Mouse (Mus musculus): Measurements from ENCODE around the gene Cdk1. TPM values are rescaled to one million over a fixed set of nuclear protein-coding genes. Genes with fewer than 3 reads are reported as not detected.

Gene Cdk1
- 60.5 and 94.2 TPM in 2 replicates for polyA plus RNA-seq (2014; fragmentation: Nextera tagmentation; extraction: Ambion mirVana)

DNA sequence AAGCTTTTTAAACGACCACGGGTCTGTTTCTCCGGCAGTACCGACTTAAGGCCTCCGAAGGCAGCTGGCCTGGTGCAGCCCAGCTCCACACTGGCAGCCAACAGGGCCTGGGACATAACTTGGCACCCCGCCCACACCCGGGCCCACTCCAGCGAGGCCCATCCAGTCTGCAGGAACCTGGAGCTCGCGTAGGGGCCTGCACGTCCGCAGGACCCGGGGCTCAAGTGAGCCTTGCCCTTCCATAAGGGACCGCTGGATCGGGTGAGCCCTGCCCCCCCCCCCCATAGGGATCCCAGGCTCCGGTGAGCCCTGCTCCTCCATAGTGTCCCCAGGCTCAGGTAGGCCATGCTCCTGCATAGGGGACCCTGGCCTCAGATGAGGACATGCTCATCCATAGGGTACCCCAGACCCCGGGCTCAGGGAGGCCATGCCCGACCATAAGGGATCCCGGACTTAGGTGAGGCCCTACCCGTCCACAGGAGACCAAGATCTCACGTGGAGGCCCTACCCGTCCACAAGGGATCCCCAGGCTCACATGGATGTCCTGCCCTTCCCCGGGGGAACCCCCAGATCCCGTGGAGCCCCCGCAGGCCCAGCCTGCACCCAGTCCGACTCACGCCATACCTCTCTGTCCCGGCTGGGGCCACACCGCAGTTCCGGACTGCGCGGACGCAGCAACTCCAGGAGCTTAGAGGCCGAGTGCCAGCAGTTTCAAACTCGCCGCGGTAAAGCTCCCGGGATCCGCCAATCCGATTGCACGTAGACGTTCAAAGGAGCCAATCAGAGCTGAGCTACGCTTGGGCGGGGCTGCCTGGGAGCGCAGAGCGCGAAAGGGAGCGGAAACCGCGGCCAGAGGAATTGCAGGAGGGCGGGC lies at the start of gene Cdk1:
Gene Cdk1, minus strand, starts transcription at position 727 of the 874 bp plus-strand sequence.
- H3K36me3 ChIP-seq (ENCODE audit: control insufficient read depth, insufficient read depth, low read length) = 0 out of 2 replicates have a peak, but pooled peaks cover 5% of the 10 kb centered on the region
- no peaks in the 10 kb centered on the region for H3K9me3 ChIP-seq (ENCODE audit: control insufficient read depth, low read length)
- DNase-seq = peak; percentile 97
- H3K4me2 ChIP-seq (ENCODE audit: low read length) = peak within 1 kb of the TSS; percentile 96
- H3K4me1 ChIP-seq (ENCODE audit: control insufficient read depth, insufficient read depth, low read length) = peaks cover 11% of the 10 kb centered on the region; the same call in 1 of the 2 replicates
- H3K9ac ChIP-seq (replicated peaks; ENCODE audit: low read length) = peak within 1 kb of the TSS; percentile 52
- H3K27me3 ChIP-seq (ENCODE audit: control insufficient read depth, insufficient read depth, low read length) = no peaks in the 10 kb centered on the region
- peak within 1 kb of the TSS; percentile 37; the same call in 1 of the 2 replicates for H3K27ac ChIP-seq (replicated peaks; ENCODE audit: low read depth, low read length)
- H3K4me3 ChIP-seq (replicated peaks; ENCODE audit: low read depth, low read length) = peak within 1 kb of the TSS; percentile 54
- ATAC-seq (ENCODE audit: low FRiP score, low TSS enrichment) = peak; percentile 97
- WGBS = under 1% methylated on average over 51 of the region's 51 CpGs

DNA sequence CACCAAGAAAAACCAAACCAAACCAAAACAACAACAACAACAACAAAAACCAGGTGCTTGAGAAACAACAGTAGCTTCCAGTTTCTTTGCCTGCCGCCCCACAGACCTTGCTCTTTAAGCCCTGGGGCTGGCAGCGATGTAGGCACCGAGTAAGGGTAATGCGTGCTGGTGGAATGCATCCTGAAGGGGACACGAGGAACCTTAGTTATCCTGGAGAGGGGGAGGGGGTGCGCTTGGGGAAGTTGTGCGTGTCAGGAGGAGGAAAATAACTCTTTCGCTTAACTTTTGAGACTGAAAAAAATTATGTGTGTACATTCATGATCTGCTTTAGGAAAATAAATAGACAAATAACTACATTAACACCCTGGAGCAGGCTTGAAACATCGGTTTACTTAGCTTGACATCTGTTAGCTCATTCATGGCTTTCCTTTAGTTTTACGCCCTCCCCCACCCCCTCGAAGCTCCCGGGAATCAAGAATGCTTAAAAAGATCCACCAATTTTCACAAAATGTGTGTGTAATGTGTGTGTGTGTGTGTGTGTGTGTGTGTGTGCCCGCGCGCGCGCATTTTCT lies 47.2 kb upstream of the Cdk1 start:
- H3K9me3 ChIP-seq (ENCODE audit: control insufficient read depth, low read length) = no peaks in the 10 kb centered on the region
- peak overlapping the region; percentile 62 for H3K4me3 ChIP-seq (replicated peaks; ENCODE audit: low read depth, low read length)
- ATAC-seq (ENCODE audit: low FRiP score, low TSS enrichment) = no peak
- peak overlapping the region; percentile 100 for H3K4me2 ChIP-seq (ENCODE audit: low read length)
- H3K4me1 ChIP-seq (ENCODE audit: control insufficient read depth, insufficient read depth, low read length) = peaks cover 15% of the 10 kb centered on the region
- H3K27me3 ChIP-seq (ENCODE audit: control insufficient read depth, insufficient read depth, low read length) = peaks cover 28% of the 10 kb centered on the region
- H3K36me3 ChIP-seq (ENCODE audit: control insufficient read depth, insufficient read depth, low read length) = no peaks in the 10 kb centered on the region
- DNase-seq = peak; percentile 65
- WGBS = 6% methylated on average over 17 of the region's 17 CpGs
- H3K27ac ChIP-seq (replicated peaks; ENCODE audit: low read depth, low read length) = no peak overlapping the region
- H3K9ac ChIP-seq (replicated peaks; ENCODE audit: low read length) = no peak overlapping the region

DNA sequence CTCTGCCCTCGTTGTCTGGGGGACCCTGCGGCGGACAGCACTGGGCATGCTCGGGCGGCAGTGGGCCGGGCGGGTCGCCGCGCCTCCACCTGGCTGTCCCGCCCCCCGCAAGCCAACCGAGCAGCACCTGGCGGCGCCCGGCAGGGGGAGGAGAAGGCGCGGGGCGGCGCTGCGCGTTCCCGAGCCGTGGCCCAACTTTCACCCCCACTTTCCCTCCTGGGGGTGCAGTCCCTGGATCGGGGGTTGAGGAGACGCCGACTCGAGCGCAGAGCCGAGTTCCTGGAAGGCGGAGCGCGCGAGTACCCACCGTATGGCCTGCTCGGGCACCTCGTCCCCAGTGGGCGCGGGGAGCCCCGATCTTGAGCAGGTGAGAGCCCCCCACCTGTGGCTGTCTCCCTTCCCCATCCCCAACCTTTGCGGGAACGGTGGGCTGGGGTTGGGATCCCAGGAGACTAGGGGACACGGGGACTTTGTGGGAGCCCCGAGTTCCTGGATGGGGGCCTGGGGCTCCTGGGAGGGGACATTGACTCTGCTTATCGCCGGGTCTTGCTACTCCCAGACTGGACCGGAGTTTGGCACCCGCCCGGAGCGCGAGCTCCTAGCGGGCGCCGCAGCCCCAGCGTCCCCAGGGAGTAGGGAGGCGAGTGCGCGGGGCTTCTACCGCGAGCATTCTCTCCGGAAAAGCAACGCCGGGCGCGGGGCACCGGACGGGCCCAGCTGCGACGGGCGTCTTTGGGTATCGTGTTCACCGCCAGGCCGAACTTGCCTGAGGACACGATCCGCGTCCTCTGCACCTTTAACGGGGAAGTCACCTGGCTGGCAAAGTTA lies 46.2 kb upstream of the Cdk1 start, which contains the start of gene Ank3:
Gene Ank3, plus strand, starts transcription at position 11 of the 828 bp plus-strand sequence.
- H3K9ac ChIP-seq (replicated peaks; ENCODE audit: low read length) = peak within 1 kb of the TSS; percentile 55
- H3K9me3 ChIP-seq (ENCODE audit: control insufficient read depth, low read length) = no peaks in the 10 kb centered on the region
- DNase-seq (peak; percentile 71), ATAC-seq (ENCODE audit: low FRiP score, low TSS enrichment) (peak; percentile 34; the same call in 1 of the 2 replicates)
- H3K4me1 ChIP-seq (ENCODE audit: control insufficient read depth, insufficient read depth, low read length) = peaks cover 15% of the 10 kb centered on the region
- under 1% methylated on average over 73 of the region's 77 CpGs for WGBS
- H3K27me3 ChIP-seq (ENCODE audit: control insufficient read depth, insufficient read depth, low read length) = peaks cover 28% of the 10 kb centered on the region
- H3K36me3 ChIP-seq (ENCODE audit: control insufficient read depth, insufficient read depth, low read length) = no peaks in the 10 kb centered on the region
- H3K4me3 ChIP-seq (replicated peaks; ENCODE audit: low read depth, low read length) = peak within 1 kb of the TSS; percentile 62
- H3K4me2 ChIP-seq (ENCODE audit: low read length) = peak within 1 kb of the TSS; percentile 100
- no peak within 1 kb of the TSS for H3K27ac ChIP-seq (replicated peaks; ENCODE audit: low read depth, low read length)

DNA sequence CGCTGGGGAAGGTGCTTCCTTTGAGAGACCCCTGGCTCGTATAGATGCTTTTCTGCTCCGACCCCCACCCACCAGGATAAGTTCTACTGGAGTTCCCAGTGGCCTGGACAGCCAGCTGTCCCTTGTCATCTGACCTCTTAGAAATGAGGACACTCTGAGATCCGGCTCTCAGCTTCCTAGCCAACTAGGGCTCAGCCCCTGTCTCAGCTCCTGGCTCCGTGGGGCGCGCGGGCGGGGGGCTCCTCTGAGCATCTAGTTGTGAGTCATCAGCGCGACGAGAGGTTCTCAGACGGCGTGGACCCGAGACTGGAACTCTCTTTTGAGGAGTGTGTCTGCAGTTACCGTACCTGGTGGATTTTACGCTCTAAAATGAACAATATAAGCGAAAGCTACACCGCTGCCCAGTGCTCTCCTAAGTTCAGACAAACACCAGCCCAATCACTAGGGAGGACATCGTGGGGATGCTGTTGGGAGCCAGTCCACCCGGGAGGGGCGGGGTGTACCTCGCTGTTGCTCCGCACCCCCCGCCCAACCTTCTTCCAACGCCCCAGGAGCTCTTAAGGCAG lies 45.5 kb upstream of the Cdk1 start:
- H3K36me3 ChIP-seq (ENCODE audit: control insufficient read depth, insufficient read depth, low read length) = no peaks in the 10 kb centered on the region
- WGBS = under 1% methylated on average over 26 of the region's 26 CpGs
- H3K4me1 ChIP-seq (ENCODE audit: control insufficient read depth, insufficient read depth, low read length) = peaks cover 15% of the 10 kb centered on the region
- peak overlapping the region; percentile 62 for H3K4me3 ChIP-seq (replicated peaks; ENCODE audit: low read depth, low read length)
- no peaks in the 10 kb centered on the region for H3K9me3 ChIP-seq (ENCODE audit: control insufficient read depth, low read length)
- no peak overlapping the region for H3K27ac ChIP-seq (replicated peaks; ENCODE audit: low read depth, low read length)
- peak overlapping the region; percentile 100 for H3K4me2 ChIP-seq (ENCODE audit: low read length)
- H3K27me3 ChIP-seq (ENCODE audit: control insufficient read depth, insufficient read depth, low read length) = peaks cover 28% of the 10 kb centered on the region
- DNase-seq (peak; percentile 50), ATAC-seq (ENCODE audit: low FRiP score, low TSS enrichment) (peak; percentile 24; the same call in 1 of the 2 replicates)
- peak overlapping the region; percentile 55 for H3K9ac ChIP-seq (replicated peaks; ENCODE audit: low read length)

DNA sequence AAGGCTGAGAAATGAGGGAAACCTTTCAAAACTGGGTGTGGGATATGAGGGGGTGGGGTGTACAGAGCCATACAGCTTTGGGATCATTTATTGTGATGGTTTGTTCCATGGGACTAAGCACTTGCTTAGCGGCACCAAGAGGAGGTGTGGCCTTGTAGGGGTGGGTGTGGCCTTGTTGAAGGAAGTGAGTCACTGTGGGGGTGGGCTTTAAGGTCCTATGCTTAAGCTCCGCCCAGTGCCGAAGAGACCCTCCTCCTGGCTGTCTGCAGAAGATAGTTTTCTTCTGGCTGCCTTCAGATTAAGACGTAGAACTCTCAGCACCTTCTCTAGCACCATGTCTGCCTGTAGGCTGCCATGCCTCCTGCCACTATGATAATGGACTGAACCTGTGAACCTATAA lies 36.8 kb upstream of the Cdk1 start:
- Histone ChIP-seq H3K27ac (replicated peaks; ENCODE audit: low read depth, low read length) (no peak overlapping the region), H3K4me1 (ENCODE audit: control insufficient read depth, insufficient read depth, low read length) (no peaks in the 10 kb centered on the region), H3K4me3 (replicated peaks; ENCODE audit: low read depth, low read length) (no peak overlapping the region), H3K4me2 (ENCODE audit: low read length) (no peak overlapping the region), H3K9ac (replicated peaks; ENCODE audit: low read length) (no peak overlapping the region), H3K9me3 (ENCODE audit: control insufficient read depth, low read length) (no peaks in the 10 kb centered on the region), H3K27me3 (ENCODE audit: control insufficient read depth, insufficient read depth, low read length) (no peaks in the 10 kb centered on the region), H3K36me3 (ENCODE audit: control insufficient read depth, insufficient read depth, low read length) (no peaks in the 10 kb centered on the region)
- 87% methylated on average over 4 of the region's 4 CpGs for WGBS
- ATAC-seq (ENCODE audit: low FRiP score, low TSS enrichment) = no peak
- no peak for DNase-seq

DNA sequence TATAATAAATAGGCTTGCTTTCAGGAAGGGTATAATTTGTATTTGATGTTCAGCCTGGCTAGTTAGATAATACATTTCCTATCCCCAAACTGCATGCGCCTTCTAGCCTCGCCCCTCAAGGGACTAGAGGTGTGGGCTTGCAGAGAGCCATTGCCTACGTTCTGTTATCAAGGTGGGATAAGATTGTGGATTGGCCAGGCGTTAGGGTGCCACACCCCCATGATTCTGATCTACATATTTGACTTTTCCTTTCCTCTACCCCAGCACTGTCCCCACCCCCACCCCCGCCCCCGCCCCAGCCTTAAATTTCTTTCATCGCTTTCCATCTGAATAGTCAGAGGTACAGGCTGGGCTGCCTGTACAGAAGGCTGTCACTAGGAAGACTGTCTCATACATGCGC lies 34.0 kb upstream of the Cdk1 start:
- no peak overlapping the region for H3K4me3 ChIP-seq (replicated peaks; ENCODE audit: low read depth, low read length)
- no peak overlapping the region for H3K4me2 ChIP-seq (ENCODE audit: low read length)
- DNase-seq = no peak
- ATAC-seq (ENCODE audit: low FRiP score, low TSS enrichment) = no peak
- no peaks in the 10 kb centered on the region for H3K27me3 ChIP-seq (ENCODE audit: control insufficient read depth, insufficient read depth, low read length)
- no peaks in the 10 kb centered on the region for H3K36me3 ChIP-seq (ENCODE audit: control insufficient read depth, insufficient read depth, low read length)
- H3K4me1 ChIP-seq (ENCODE audit: control insufficient read depth, insufficient read depth, low read length) = no peaks in the 10 kb centered on the region
- no peak overlapping the region for H3K9ac ChIP-seq (replicated peaks; ENCODE audit: low read length)
- no peak overlapping the region for H3K27ac ChIP-seq (replicated peaks; ENCODE audit: low read depth, low read length)
- WGBS = 83% methylated on average over 8 of the region's 8 CpGs
- no peaks in the 10 kb centered on the region for H3K9me3 ChIP-seq (ENCODE audit: control insufficient read depth, low read length)

DNA sequence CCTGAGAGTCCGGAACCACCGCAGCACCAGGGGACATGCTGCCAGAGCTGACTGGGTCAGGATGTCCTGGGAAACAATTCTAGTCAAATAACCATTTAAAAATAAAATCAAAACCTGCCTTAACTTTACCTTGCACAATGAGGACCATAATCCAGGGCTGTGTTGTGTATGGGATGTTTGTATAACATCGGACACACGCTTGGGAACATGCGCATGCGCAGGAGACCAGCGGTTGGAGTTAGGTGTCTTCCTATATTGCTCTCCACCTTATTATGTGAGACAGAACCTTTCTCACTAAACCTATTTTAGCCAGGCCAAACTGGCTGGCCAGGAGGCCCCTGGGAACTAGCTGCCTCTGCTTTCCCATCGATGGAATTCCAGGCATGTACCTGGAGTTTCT lies 32.4 kb upstream of the Cdk1 start:
- Histone ChIP-seq H3K27me3 (ENCODE audit: control insufficient read depth, insufficient read depth, low read length) (no peaks in the 10 kb centered on the region), H3K4me1 (ENCODE audit: control insufficient read depth, insufficient read depth, low read length) (no peaks in the 10 kb centered on the region), H3K4me2 (ENCODE audit: low read length) (no peak overlapping the region), H3K9me3 (ENCODE audit: control insufficient read depth, low read length) (no peaks in the 10 kb centered on the region), H3K27ac (replicated peaks; ENCODE audit: low read depth, low read length) (no peak overlapping the region), H3K9ac (replicated peaks; ENCODE audit: low read length) (no peak overlapping the region), H3K4me3 (replicated peaks; ENCODE audit: low read depth, low read length) (no peak overlapping the region), H3K36me3 (ENCODE audit: control insufficient read depth, insufficient read depth, low read length) (no peaks in the 10 kb centered on the region)
- WGBS = 94% methylated on average over 8 of the region's 8 CpGs
- no peak for DNase-seq
- ATAC-seq (ENCODE audit: low FRiP score, low TSS enrichment) = no peak

DNA sequence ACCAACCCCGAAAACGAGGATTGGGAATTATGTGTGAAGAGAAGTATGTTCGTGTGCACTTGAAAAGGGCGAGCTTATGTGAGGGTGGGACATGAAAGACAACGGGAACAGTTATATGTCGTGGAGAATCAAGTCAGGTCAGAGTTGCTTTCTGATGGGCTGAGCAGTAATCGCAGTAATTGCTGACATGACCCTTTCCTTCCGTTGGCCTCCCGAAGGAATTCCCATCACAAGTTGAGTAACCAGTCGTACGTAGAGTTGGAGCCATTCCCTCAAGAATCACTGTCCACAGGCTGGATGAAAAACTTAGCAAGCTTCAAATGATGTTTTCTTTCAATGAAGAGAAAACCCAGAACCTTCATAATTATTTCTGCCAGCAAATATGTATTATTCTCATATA lies 31.9 kb upstream of the Cdk1 start:
- ATAC-seq (ENCODE audit: low FRiP score, low TSS enrichment) = no peak
- 86% methylated on average over 11 of the region's 11 CpGs for WGBS
- H3K27me3 ChIP-seq (ENCODE audit: control insufficient read depth, insufficient read depth, low read length) = no peaks in the 10 kb centered on the region
- no peaks in the 10 kb centered on the region for H3K4me1 ChIP-seq (ENCODE audit: control insufficient read depth, insufficient read depth, low read length)
- no peak overlapping the region for H3K4me2 ChIP-seq (ENCODE audit: low read length)
- H3K4me3 ChIP-seq (replicated peaks; ENCODE audit: low read depth, low read length) = no peak overlapping the region
- H3K27ac ChIP-seq (replicated peaks; ENCODE audit: low read depth, low read length) = no peak overlapping the region
- H3K9me3 ChIP-seq (ENCODE audit: control insufficient read depth, low read length) = no peaks in the 10 kb centered on the region
- H3K36me3 ChIP-seq (ENCODE audit: control insufficient read depth, insufficient read depth, low read length) = no peaks in the 10 kb centered on the region
- H3K9ac ChIP-seq (replicated peaks; ENCODE audit: low read length) = no peak overlapping the region
- no peak for DNase-seq

Measured in midbrain, embryonic 14.5 days (tissue).